Mouse (Mus musculus): Measurements from ENCODE around the gene Cracr2b. TPM values are rescaled to one million over a fixed set of nuclear protein-coding genes. Genes with fewer than 3 reads are reported as not detected.

Cracr2b gene
- polyA plus RNA-seq, 1 experiment = 24.0 TPM

GRCm38 (mm10) chr7:141486239-141486638 lies 25.3 kb downstream of the Cracr2b start:
- no peak for DNase-seq (ENCODE audit: low spot score)

- no peak for DNase-seq (ENCODE audit: low spot score)
Measured at GRCm38 (mm10) chr7:141487141-141487540, 26.2 kb downstream of the Cracr2b start.

- no peak for DNase-seq (ENCODE audit: low spot score)
Measured at GRCm38 (mm10) chr7:141491151-141491550, 30.3 kb downstream of the Cracr2b start.

GRCm38 (mm10) chr7:141492738-141493137 lies 31.8 kb downstream of the Cracr2b start:
- DNase-seq (ENCODE audit: low spot score) = no peak

- DNase-seq (ENCODE audit: low spot score) = no peak
Measured at GRCm38 (mm10) chr7:141493729-141494128, 32.8 kb downstream of the Cracr2b start.

- no peak for DNase-seq (ENCODE audit: low spot score)
Measured at GRCm38 (mm10) chr7:141495379-141495778, 34.5 kb downstream of the Cracr2b start.

- no peak for DNase-seq (ENCODE audit: low spot score)
Measured at GRCm38 (mm10) chr7:141495940-141496339, 35.0 kb downstream of the Cracr2b start.

- DNase-seq (ENCODE audit: low spot score) = no peak
Measured at GRCm38 (mm10) chr7:141497600-141497999, 36.7 kb downstream of the Cracr2b start.

GRCm38 (mm10) chr7:141501820-141502555 lies 41.1 kb downstream of the Cracr2b start:
- DNase-seq (ENCODE audit: low spot score) = no peak

- DNase-seq (ENCODE audit: low spot score) = no peak
Measured at GRCm38 (mm10) chr7:141502556-141502905, 41.6 kb downstream of the Cracr2b start.

- DNase-seq (ENCODE audit: low spot score) = no peak
Measured at GRCm38 (mm10) chr7:141506278-141506677, 45.4 kb downstream of the Cracr2b start.

GRCm38 (mm10) chr7:141508160-141508559 lies 47.3 kb downstream of the Cracr2b start:
- DNase-seq (ENCODE audit: low spot score) = no peak

- DNase-seq (ENCODE audit: low spot score) = no peak
Measured at GRCm38 (mm10) chr7:141510196-141510595, 49.3 kb downstream of the Cracr2b start.

- no peak for DNase-seq (ENCODE audit: low spot score)
Measured at GRCm38 (mm10) chr7:141510681-141511191, 49.8 kb downstream of the Cracr2b start.

Other genes starting within 250 kb of the Cracr2b start
- 8.4 and 11.6 TPM in 2 replicates for gene Lmntd2, start 247.0 kb upstream of the Cracr2b start, polyA plus RNA-seq (2012; rRNA removed)
- 97.6 and 157 TPM in 2 replicates for gene Rassf7, start 245.2 kb upstream of the Cracr2b start, polyA plus RNA-seq (2012; rRNA removed)
- 16.4 and 30.4 TPM in 2 replicates for gene Phrf1, start 232.3 kb upstream of the Cracr2b start, polyA plus RNA-seq (2012; rRNA removed)
- gene Irf7, start 194.6 kb upstream of the Cracr2b start, polyA plus RNA-seq (2012; rRNA removed) = 21.2 and 23.3 TPM in 2 replicates
- 0.07 TPM in 1 of 2 replicates, not detected in the other for gene Cdhr5, start 184.3 kb upstream of the Cracr2b start, polyA plus RNA-seq (2012; rRNA removed)
- gene Sct, start 182.0 kb upstream of the Cracr2b start, polyA plus RNA-seq (2012; rRNA removed) = 0.41 and 1.3 TPM in 2 replicates
- gene Drd4, start 169.1 kb upstream of the Cracr2b start, polyA plus RNA-seq (2012; rRNA removed) = 0.06 and 0.21 TPM in 2 replicates
- gene Deaf1, start 133.4 kb upstream of the Cracr2b start, polyA plus RNA-seq (2012; rRNA removed) = 14.6 and 22.8 TPM in 2 replicates
- gene Tmem80, start 133.4 kb upstream of the Cracr2b start, polyA plus RNA-seq (2012; rRNA removed) = 34.1 and 42.5 TPM in 2 replicates
- 79.7 and 109 TPM in 2 replicates for gene Eps8l2, start 122.2 kb upstream of the Cracr2b start, polyA plus RNA-seq (2012; rRNA removed)
- 269 and 320 TPM in 2 replicates for gene Taldo1, start 68.9 kb upstream of the Cracr2b start, polyA plus RNA-seq (2012; rRNA removed)
- 48.3 and 59.2 TPM in 2 replicates for gene Gatd1, start 47.0 kb upstream of the Cracr2b start, polyA plus RNA-seq (2012; rRNA removed)
- 1.3 and 3.4 TPM in 2 replicates for gene Cend1, start 31.6 kb upstream of the Cracr2b start, polyA plus RNA-seq (2012; rRNA removed)
- 42.0 and 55.2 TPM in 2 replicates for gene Slc25a22, start 23.2 kb upstream of the Cracr2b start, polyA plus RNA-seq (2012; rRNA removed)
- 4.7 and 4.8 TPM in 2 replicates for gene Pidd1, start 17.1 kb upstream of the Cracr2b start, polyA plus RNA-seq (2012; rRNA removed)
- gene Rplp2, start 13.7 kb upstream of the Cracr2b start, polyA plus RNA-seq (2012; rRNA removed) = 1,171 and 1,507 TPM in 2 replicates
- gene Pnpla2, start 5.9 kb upstream of the Cracr2b start, polyA plus RNA-seq (2012; rRNA removed) = 108 and 133 TPM in 2 replicates
- 280 and 288 TPM in 2 replicates for gene Cd151, start 6.3 kb downstream of the Cracr2b start, polyA plus RNA-seq (2012; rRNA removed)
- 41.8 and 48.1 TPM in 2 replicates for gene Polr2l, start 14.0 kb downstream of the Cracr2b start, polyA plus RNA-seq (2012; rRNA removed)
- 161 and 196 TPM in 2 replicates for gene Tspan4, start 14.1 kb downstream of the Cracr2b start, polyA plus RNA-seq (2012; rRNA removed)
- gene Chid1, start 78.8 kb downstream of the Cracr2b start, polyA plus RNA-seq (2012; rRNA removed) = 28.5 and 32.0 TPM in 2 replicates
- 19.8 and 32.9 TPM in 2 replicates for gene Ap2a2, start 101.1 kb downstream of the Cracr2b start, polyA plus RNA-seq (2012; rRNA removed)
- gene Muc6, start 194.2 kb downstream of the Cracr2b start, polyA plus RNA-seq (2012; rRNA removed) = 0.01 and 0.03 TPM in 2 replicates
- 2.5 and 4.4 TPM in 2 replicates for gene Muc2, start 229.2 kb downstream of the Cracr2b start, polyA plus RNA-seq (2012; rRNA removed)

Measured in urinary bladder, adult 2 months (tissue).